Mouse (Mus musculus) lung, postnatal 36 days (tissue): Measurements from ENCODE around the gene Elane.
A peak's percentile ranks its signal among the peaks of the same experiment; 100 is the strongest.

Experiments
- DNase-seq: peaks from one replicate; pipeline ENCODE4 v3.0.0; 2022; ENCODE audit warnings: mixed read lengths

Gene Elane

GRCm38 (mm10) chr10:79916081-79916480 lies 30.0 kb downstream of the Elane start:
- no peak for DNase-seq

GRCm38 (mm10) chr10:79916808-79917531 lies 30.9 kb downstream of the Elane start, which contains the start of gene Kiss1r:
TSS of gene Kiss1r (plus strand) at chr10:79916971.
- DNase-seq, result peak; percentile 94

GRCm38 (mm10) chr10:79917532-79918100 lies 31.6 kb downstream of the Elane start:
- no peak for DNase-seq

- peak; percentile 56 for DNase-seq
These were observed 32.4 kb downstream of the Elane start for GRCm38 (mm10) chr10:79918231-79919078.

GRCm38 (mm10) chr10:79919251-79919849 lies 33.3 kb downstream of the Elane start:
- peak; percentile 67 for DNase-seq

GRCm38 (mm10) chr10:79920056-79920890 lies 34.2 kb downstream of the Elane start:
- no peak for DNase-seq

- no peak for DNase-seq
These were observed 35.0 kb downstream of the Elane start, which contains the start of gene R3hdm4 for GRCm38 (mm10) chr10:79920958-79921535. TSS of gene R3hdm4 (minus strand) at chr10:79921208.

- no peak for DNase-seq
These were observed 35.5 kb downstream of the Elane start for GRCm38 (mm10) chr10:79921572-79921971.

- peak; percentile 95 for DNase-seq
These were observed 39.1 kb downstream of the Elane start for GRCm38 (mm10) chr10:79924998-79925784.

GRCm38 (mm10) chr10:79925785-79926490 lies 39.9 kb downstream of the Elane start:
- no peak for DNase-seq

GRCm38 (mm10) chr10:79926491-79927323 lies 40.7 kb downstream of the Elane start, which contains the start of gene Arid3a:
TSS of gene Arid3a (plus strand) at chr10:79927043.
- peak; percentile 92 for DNase-seq

GRCm38 (mm10) chr10:79927324-79928029 lies 41.4 kb downstream of the Elane start:
- DNase-seq, result peak; percentile 58

- DNase-seq, result peak; percentile 69
These were observed 42.1 kb downstream of the Elane start for GRCm38 (mm10) chr10:79928030-79928694.

GRCm38 (mm10) chr10:79928907-79929701 lies 43.1 kb downstream of the Elane start:
- DNase-seq, result no peak

GRCm38 (mm10) chr10:79929967-79930825 lies 44.1 kb downstream of the Elane start:
- no peak for DNase-seq

- no peak for DNase-seq
These were observed 44.8 kb downstream of the Elane start for GRCm38 (mm10) chr10:79930826-79931186.
